Mouse (Mus musculus) left cerebral cortex, postnatal 10 days (tissue): ENCODE results near the gene Flvcr2. TPM values are rescaled to one million over a fixed set of nuclear protein-coding genes. Genes with fewer than 3 reads are reported as not detected.
"Not testable (repeated sequence)": the region's sequence is repeated elsewhere in the genome, so short reads cannot be mapped to it uniquely, and the experiment has no call there.

ENCODE experiments used
- DNase-seq, 2 experiments: peaks; one replicate each; pipeline ENCODE4 v3.0.0; 2021 to 2022; ENCODE audit warnings: low spot score in 2 of 2, mixed read lengths in 1 of 2; ENCODE audit errors: extremely low spot score in 1 of 2
- intact Hi-C: fragments of 180-260 bp; cut with DNase I; formaldehyde crosslinking; loops from one replicate; pipeline ENCODE4 v1.15.1; 2025
- total RNA-seq, 2 experiments: library from RNA; stranded (reverse); gene quantifications; 2 replicates each; pipeline ENCODE4 v1.2.3; 2021

The Flvcr2 gene
- 1 to 10 TPM; 2.5 to 3.5 TPM for total RNA-seq

GRCm38 (mm10) chr12:85745827-85746695, at the start of gene Flvcr2:
TSS of gene Flvcr2 (plus strand) at chr12:85746539.
- DNase-seq: peak; percentile 69 to 89
- intact Hi-C loops: loop anchor here (5.0 to 10.0 kb wide), 3 partner anchors 51 to 329 kb away; partner anchors contain the start of gene Tgfb3

GRCm38 (mm10) chr12:85698179-85698578, 48.2 kb upstream of the Flvcr2 start:
- DNase-seq, intact Hi-C loops: not testable (repeated sequence)

GRCm38 (mm10) chr12:85700191-85700841, 46.0 kb upstream of the Flvcr2 start:
- DNase-seq: no peak
- intact Hi-C loops: no loop called here

GRCm38 (mm10) chr12:85700842-85701223, 45.5 kb upstream of the Flvcr2 start:
- intact Hi-C loops: no loop called here
- DNase-seq: no peak

- DNase-seq: no peak
- intact Hi-C loops: no loop called here
Observed at GRCm38 (mm10) chr12:85702166-85703055, 43.9 kb upstream of the Flvcr2 start.

- DNase-seq: peak in 1 of 2 experiments; percentile 37
- intact Hi-C loops: no loop called here
Observed at GRCm38 (mm10) chr12:85703507-85703906, 42.8 kb upstream of the Flvcr2 start.

- intact Hi-C loops: no loop called here
Observed at GRCm38 (mm10) chr12:85704566-85704965, 41.8 kb upstream of the Flvcr2 start.

GRCm38 (mm10) chr12:85705002-85705830, 41.1 kb upstream of the Flvcr2 start:
- DNase-seq: peak; percentile 51 to 90
- intact Hi-C loops: no loop called here

More at GRCm38 (mm10) chr12:85704566-85704965, 41.8 kb upstream of the Flvcr2 start:
- peak in 1 of 2 experiments; percentile 30 for DNase-seq

- DNase-seq: no peak
- intact Hi-C loops: no loop called here
Observed at GRCm38 (mm10) chr12:85705831-85706530, 40.4 kb upstream of the Flvcr2 start.

GRCm38 (mm10) chr12:85706906-85707305, 39.4 kb upstream of the Flvcr2 start:
- intact Hi-C loops: no loop called here
- no peak for DNase-seq

- DNase-seq: no peak
- intact Hi-C loops: no loop called here
Observed at GRCm38 (mm10) chr12:85707391-85707790, 38.9 kb upstream of the Flvcr2 start.

- DNase-seq: no peak
- intact Hi-C loops: no loop called here
Observed at GRCm38 (mm10) chr12:85708556-85708955, 37.8 kb upstream of the Flvcr2 start.

GRCm38 (mm10) chr12:85710695-85711094, 35.6 kb upstream of the Flvcr2 start:
- no peak for DNase-seq
- intact Hi-C loops: no loop called here

- intact Hi-C loops: no loop called here
- DNase-seq: no peak
Observed at GRCm38 (mm10) chr12:85712587-85712986, 33.8 kb upstream of the Flvcr2 start.

GRCm38 (mm10) chr12:85714126-85714525, 32.2 kb upstream of the Flvcr2 start:
- intact Hi-C loops: no loop called here

GRCm38 (mm10) chr12:85725306-85725705, 21.0 kb upstream of the Flvcr2 start:
- DNase-seq: no peak
- intact Hi-C loops: loop anchor here (5.0 kb wide), 1 partner anchor 48 kb away; no protein-coding TSS in a partner anchor

More at GRCm38 (mm10) chr12:85714126-85714525, 32.2 kb upstream of the Flvcr2 start:
- no peak for DNase-seq

- no peak for DNase-seq
- intact Hi-C loops: loop anchor here (5.0 kb wide), 1 partner anchor 50 kb away; no protein-coding TSS in a partner anchor
Observed at GRCm38 (mm10) chr12:85726729-85727397, 19.5 kb upstream of the Flvcr2 start.
